Mouse (Mus musculus): ENCODE measurements around the gene Mup21. TPM values are rescaled to one million over a fixed set of nuclear protein-coding genes. Genes with fewer than 3 reads are reported as not detected.

Gene Mup21
- polyA plus RNA-seq, 1 experiment from 2014 or later = not detected

Other genes with a start within 250 kb of the Mup21 start
- not detected in 2 replicates for gene Mup20, start 96.7 kb downstream of the Mup21 start, polyA plus RNA-seq (2015; fragmentation: Nextera tagmentation; extraction: Ambion mirVana)
- not detected in 2 replicates for gene Mup3, start 63.5 kb downstream of the Mup21 start, polyA plus RNA-seq (2015; fragmentation: Nextera tagmentation; extraction: Ambion mirVana)
- gene Zfp37, start 80.2 kb upstream of the Mup21 start, polyA plus RNA-seq (2015; fragmentation: Nextera tagmentation; extraction: Ambion mirVana) = 26.5 and 31.5 TPM in 2 replicates
- 17.7 and 18.2 TPM in 2 replicates for gene Slc31a2, start 111.7 kb upstream of the Mup21 start, polyA plus RNA-seq (2015; fragmentation: Nextera tagmentation; extraction: Ambion mirVana)
- 22.9 and 24.6 TPM in 2 replicates for gene Fkbp15, start 209.7 kb upstream of the Mup21 start, polyA plus RNA-seq (2015; fragmentation: Nextera tagmentation; extraction: Ambion mirVana)
- gene Slc31a1, start 209.9 kb upstream of the Mup21 start, polyA plus RNA-seq (2015; fragmentation: Nextera tagmentation; extraction: Ambion mirVana) = 50.0 and 51.1 TPM in 2 replicates